Mouse (Mus musculus): ENCODE measurements around the gene Ctse. TPM values are rescaled to one million over a fixed set of nuclear protein-coding genes. Genes with fewer than 3 reads are reported as not detected.
"Not testable (repeated sequence)": the region's sequence is repeated elsewhere in the genome, so short reads cannot be mapped to it uniquely, and the experiment has no call there.

The Ctse gene
- polyA plus RNA-seq, 1 experiment from 2014 or later: 5.5 TPM

GRCm38 (mm10) chr1:131624175-131624835, 13.8 kb upstream of the Ctse start:
- no peaks in the 10 kb centered on the region for H3K27me3 ChIP-seq (replicated peaks; ENCODE audit: control insufficient read depth, insufficient read depth, low read length)
- no peaks in the 10 kb centered on the region for H3K9me3 ChIP-seq (ENCODE audit: control insufficient read depth)
- ATAC-seq: no peak
- H3K4me1 ChIP-seq (replicated peaks; ENCODE audit: control insufficient read depth, insufficient read depth, low read length): no peaks in the 10 kb centered on the region
- WGBS: 63% methylated on average over 3 of the region's 3 CpGs
- no peak for TF ChIP-seq CTCF (IDR thresholded peaks at IDR 0.05; ENCODE audit: low read depth)
- no peak overlapping the region for H3K4me3 ChIP-seq (ENCODE audit: low read depth, low read length)
- H3K27ac ChIP-seq (ENCODE audit: low read depth, low read length): no peak overlapping the region
- H3K4me2 ChIP-seq (replicated peaks; ENCODE audit: low read depth): no peak overlapping the region
- H3K36me3 ChIP-seq (ENCODE audit: control insufficient read depth, insufficient read depth): no peaks in the 10 kb centered on the region
- no peak overlapping the region for H3K9ac ChIP-seq (ENCODE audit: low read depth, low read length)

GRCm38 (mm10) chr1:131626200-131626599, 11.9 kb upstream of the Ctse start:
- no peak overlapping the region for H3K4me2 ChIP-seq (replicated peaks; ENCODE audit: low read depth)
- H3K9ac ChIP-seq (ENCODE audit: low read depth, low read length): no peak overlapping the region
- TF ChIP-seq CTCF (IDR thresholded peaks at IDR 0.05; ENCODE audit: low read depth): no peak
- H3K4me3 ChIP-seq (ENCODE audit: low read depth, low read length): no peak overlapping the region
- no peaks in the 10 kb centered on the region for H3K9me3 ChIP-seq (ENCODE audit: control insufficient read depth)
- no peak overlapping the region for H3K27ac ChIP-seq (ENCODE audit: low read depth, low read length)
- H3K4me1 ChIP-seq (replicated peaks; ENCODE audit: control insufficient read depth, insufficient read depth, low read length): no peaks in the 10 kb centered on the region
- no peaks in the 10 kb centered on the region for H3K27me3 ChIP-seq (replicated peaks; ENCODE audit: control insufficient read depth, insufficient read depth, low read length)
- 88% methylated on average over 6 of the region's 6 CpGs for WGBS
- H3K36me3 ChIP-seq (ENCODE audit: control insufficient read depth, insufficient read depth): no peaks in the 10 kb centered on the region
- no peak for ATAC-seq

- H3K27me3 ChIP-seq (replicated peaks; ENCODE audit: control insufficient read depth, insufficient read depth, low read length); H3K27ac ChIP-seq (ENCODE audit: low read depth, low read length); H3K36me3 ChIP-seq (ENCODE audit: control insufficient read depth, insufficient read depth); H3K9ac ChIP-seq (ENCODE audit: low read depth, low read length); H3K9me3 ChIP-seq (ENCODE audit: control insufficient read depth); H3K4me3 ChIP-seq (ENCODE audit: low read depth, low read length); H3K4me2 ChIP-seq (replicated peaks; ENCODE audit: low read depth); ATAC-seq; H3K4me1 ChIP-seq (replicated peaks; ENCODE audit: control insufficient read depth, insufficient read depth, low read length): not testable (repeated sequence)
- 69% methylated on average over 6 of the region's 6 CpGs for WGBS
Measured at GRCm38 (mm10) chr1:131632216-131632615, 5.9 kb upstream of the Ctse start.

- TF ChIP-seq CTCF (IDR thresholded peaks at IDR 0.05; ENCODE audit: low read depth): no peak
- no peak for ATAC-seq
- Histone ChIP-seq H3K9ac (ENCODE audit: low read depth, low read length) (no peak overlapping the region), H3K4me2 (replicated peaks; ENCODE audit: low read depth) (no peak overlapping the region), H3K4me3 (ENCODE audit: low read depth, low read length) (no peak overlapping the region), H3K27ac (ENCODE audit: low read depth, low read length) (no peak overlapping the region), H3K27me3 (replicated peaks; ENCODE audit: control insufficient read depth, insufficient read depth, low read length) (no peaks in the 10 kb centered on the region), H3K9me3 (ENCODE audit: control insufficient read depth) (no peaks in the 10 kb centered on the region), H3K4me1 (replicated peaks; ENCODE audit: control insufficient read depth, insufficient read depth, low read length) (no peaks in the 10 kb centered on the region), H3K36me3 (ENCODE audit: control insufficient read depth, insufficient read depth) (no peaks in the 10 kb centered on the region)
Measured at GRCm38 (mm10) chr1:131634495-131634894, 3.6 kb upstream of the Ctse start.

- Histone ChIP-seq H3K27ac (ENCODE audit: low read depth, low read length) (no peak overlapping the region), H3K9me3 (ENCODE audit: control insufficient read depth) (no peaks in the 10 kb centered on the region), H3K4me2 (replicated peaks; ENCODE audit: low read depth) (no peak overlapping the region), H3K27me3 (replicated peaks; ENCODE audit: control insufficient read depth, insufficient read depth, low read length) (no peaks in the 10 kb centered on the region), H3K4me3 (ENCODE audit: low read depth, low read length) (no peak overlapping the region), H3K4me1 (replicated peaks; ENCODE audit: control insufficient read depth, insufficient read depth, low read length) (no peaks in the 10 kb centered on the region), H3K36me3 (ENCODE audit: control insufficient read depth, insufficient read depth) (no peaks in the 10 kb centered on the region), H3K9ac (ENCODE audit: low read depth, low read length) (no peak overlapping the region)
- ATAC-seq: no peak
- WGBS: 58% methylated on average over 9 of the region's 9 CpGs
- TF ChIP-seq CTCF (IDR thresholded peaks at IDR 0.05; ENCODE audit: low read depth): no peak
Measured at GRCm38 (mm10) chr1:131638541-131639421, 675 bp downstream of the Ctse start.

GRCm38 (mm10) chr1:131640062-131640461, 2.0 kb downstream of the Ctse start:
- no peak for ATAC-seq
- no peak overlapping the region for H3K9ac ChIP-seq (ENCODE audit: low read depth, low read length)
- no peak overlapping the region for H3K4me2 ChIP-seq (replicated peaks; ENCODE audit: low read depth)
- no peak overlapping the region for H3K27ac ChIP-seq (ENCODE audit: low read depth, low read length)
- H3K4me3 ChIP-seq (ENCODE audit: low read depth, low read length): no peak overlapping the region
- 78% methylated on average over 4 of the region's 4 CpGs for WGBS
- H3K27me3 ChIP-seq (replicated peaks; ENCODE audit: control insufficient read depth, insufficient read depth, low read length): no peaks in the 10 kb centered on the region
- H3K4me1 ChIP-seq (replicated peaks; ENCODE audit: control insufficient read depth, insufficient read depth, low read length): no peaks in the 10 kb centered on the region
- H3K36me3 ChIP-seq (ENCODE audit: control insufficient read depth, insufficient read depth): no peaks in the 10 kb centered on the region
- no peak for TF ChIP-seq CTCF (IDR thresholded peaks at IDR 0.05; ENCODE audit: low read depth)
- H3K9me3 ChIP-seq (ENCODE audit: control insufficient read depth): no peaks in the 10 kb centered on the region
